Mouse (Mus musculus) stomach, embryonic 16.5 days (tissue): Measurements from ENCODE around the gene Bmx. TPM values are rescaled to one million over a fixed set of nuclear protein-coding genes. Genes with fewer than 3 reads are reported as not detected.

Source experiments
- ATAC-seq: fragments of 200-750 bp; cut with Nextera tagmentation; 2 replicates; pipeline ENCODE4 v1.8.0; 2017; ENCODE audit warnings: moderate number of reproducible peaks, moderate TSS enrichment; ENCODE audit not compliant: insufficient read depth, low FRiP score
- H3K27ac ChIP-seq: fragments of 300-500 bp; sonication (generic); 2 replicates; pipeline ENCODE4 v1.5.1; 2014; ENCODE audit warnings: low read length
- H3K27me3 ChIP-seq: fragments of 300-500 bp; sonication (generic); 2 replicates; pipeline ENCODE4 v1.6.1; 2014; ENCODE audit warnings: low read length, control low read depth, mixed read lengths; ENCODE audit not compliant: control insufficient read depth, insufficient read depth
- H3K36me3 ChIP-seq: fragments of 300-500 bp; sonication (generic); 2 replicates; pipeline ENCODE4 v1.6.1; 2014; ENCODE audit warnings: low read length; ENCODE audit not compliant: control insufficient read depth, insufficient read depth
- H3K4me1 ChIP-seq: fragments of 300-500 bp; sonication (generic); 2 replicates; pipeline ENCODE4 v1.6.1; 2014; ENCODE audit warnings: low read length, control low read depth, mixed read lengths; ENCODE audit not compliant: control insufficient read depth, insufficient read depth
- H3K4me2 ChIP-seq: fragments of 300-500 bp; sonication (generic); 2 replicates; pipeline ENCODE4 v1.6.1; 2014; ENCODE audit warnings: low read depth, low read length, mixed read lengths
- H3K4me3 ChIP-seq: fragments of 300-500 bp; sonication (generic); replicated peaks from 2 replicates; pipeline ENCODE4 v1.5.1; 2014; ENCODE audit warnings: mild to moderate bottlenecking, low read length
- H3K9ac ChIP-seq: fragments of 300-500 bp; sonication (generic); 2 replicates; pipeline ENCODE4 v1.6.1; 2014; ENCODE audit warnings: low read length
- H3K9me3 ChIP-seq: fragments of 300-500 bp; sonication (generic); replicated peaks from 2 replicates; pipeline ENCODE4 v1.6.1; 2016; ENCODE audit warnings: low read length, control low read depth; ENCODE audit not compliant: control insufficient read depth
- WGBS: fragments of 180-500 bp; shearing (Covaris S2); extraction: QIAGEN DNeasy Blood & Tissue Kit; methylation state at CpG from one replicate; pipeline ENCODE4 v1.1.7; 2014; 5-methylcytosine and 5-hydroxymethylcytosine counted together
- polyA plus RNA-seq: library from polyadenylated mRNA; unstranded; fragments of >200 nt; fragmentation: Nextera tagmentation; extraction: Ambion mirVana; gene quantifications from 2 replicates; pipeline ENCODE4 v1.2.1, GENCODE M21; 2015

The Bmx gene
- polyA plus RNA-seq, 1 experiment from 2014 or later, result 0.89 TPM

GRCm38 (mm10) chrX:164189880-164190279, 68.1 kb downstream of the Bmx start:
- no peaks in the 10 kb centered on the region for H3K9me3 ChIP-seq
- H3K27ac ChIP-seq, result no peak overlapping the region
- no peaks in the 10 kb centered on the region for H3K4me1 ChIP-seq
- no peak overlapping the region for H3K9ac ChIP-seq
- no peak overlapping the region for H3K4me3 ChIP-seq
- H3K36me3 ChIP-seq, result no peaks in the 10 kb centered on the region
- H3K27me3 ChIP-seq, result peaks cover 3% of the 10 kb centered on the region; the same call in 1 of the 2 replicates
- H3K4me2 ChIP-seq, result no peak overlapping the region
- no peak for ATAC-seq

GRCm38 (mm10) chrX:164183844-164184243, 74.1 kb downstream of the Bmx start:
- Histone ChIP-seq H3K4me2 (no peak overlapping the region), H3K27ac (no peak overlapping the region), H3K9ac (no peak overlapping the region), H3K9me3 (no peaks in the 10 kb centered on the region), H3K4me1 (no peaks in the 10 kb centered on the region), H3K4me3 (no peak overlapping the region), H3K27me3 (no peaks in the 10 kb centered on the region; the same call in 1 of the 2 replicates), H3K36me3 (no peaks in the 10 kb centered on the region)
- WGBS, result 29% methylated on average over 3 of the region's 3 CpGs
- no peak for ATAC-seq

GRCm38 (mm10) chrX:164179746-164180145, 78.2 kb downstream of the Bmx start:
- ATAC-seq, result no peak
- Histone ChIP-seq H3K27me3 (no peaks in the 10 kb centered on the region; the same call in none of the 2 replicates), H3K4me2 (no peak overlapping the region), H3K4me3 (no peak overlapping the region), H3K27ac (no peak overlapping the region), H3K4me1 (no peaks in the 10 kb centered on the region), H3K36me3 (no peaks in the 10 kb centered on the region), H3K9ac (no peak overlapping the region), H3K9me3 (no peaks in the 10 kb centered on the region)
- WGBS, result 13% methylated on average over 3 of the region's 3 CpGs

- Histone ChIP-seq H3K9ac (no peak overlapping the region), H3K27me3 (peaks cover 4% of the 10 kb centered on the region), H3K27ac (no peak overlapping the region), H3K4me1 (no peaks in the 10 kb centered on the region), H3K9me3 (no peaks in the 10 kb centered on the region), H3K4me3 (no peak overlapping the region), H3K4me2 (no peak overlapping the region), H3K36me3 (no peaks in the 10 kb centered on the region)
- 74% methylated on average over 2 of the region's 2 CpGs for WGBS
- ATAC-seq, result no peak
Observed at GRCm38 (mm10) chrX:164178856-164179255, 79.1 kb downstream of the Bmx start.

GRCm38 (mm10) chrX:164175780-164176179, 82.2 kb downstream of the Bmx start:
- 69% methylated on average over 2 of the region's 2 CpGs for WGBS

GRCm38 (mm10) chrX:164175311-164175710, 82.7 kb downstream of the Bmx start:
- WGBS, result 94% methylated on average over 1 of the region's 1 CpGs
- H3K27me3 ChIP-seq, result peaks cover 4% of the 10 kb centered on the region
- no peak for ATAC-seq
- no peak overlapping the region for H3K27ac ChIP-seq
- H3K4me1 ChIP-seq, result no peaks in the 10 kb centered on the region
- no peak overlapping the region for H3K4me2 ChIP-seq
- H3K9me3 ChIP-seq, result no peaks in the 10 kb centered on the region
- no peak overlapping the region for H3K9ac ChIP-seq
- no peak overlapping the region for H3K4me3 ChIP-seq
- no peaks in the 10 kb centered on the region for H3K36me3 ChIP-seq

More at GRCm38 (mm10) chrX:164175780-164176179, 82.2 kb downstream of the Bmx start:
- ATAC-seq, result no peak
- Histone ChIP-seq H3K9me3 (no peaks in the 10 kb centered on the region), H3K4me1 (no peaks in the 10 kb centered on the region), H3K27me3 (peaks cover 4% of the 10 kb centered on the region), H3K4me3 (no peak overlapping the region), H3K9ac (no peak overlapping the region), H3K27ac (no peak overlapping the region), H3K36me3 (no peaks in the 10 kb centered on the region), H3K4me2 (no peak overlapping the region)

- no peaks in the 10 kb centered on the region for H3K36me3 ChIP-seq
- no peak overlapping the region for H3K9ac ChIP-seq
- no peaks in the 10 kb centered on the region for H3K9me3 ChIP-seq
- no peak overlapping the region for H3K27ac ChIP-seq
- 76% methylated on average over 4 of the region's 4 CpGs for WGBS
- no peak overlapping the region for H3K4me2 ChIP-seq
- peaks cover 4% of the 10 kb centered on the region for H3K27me3 ChIP-seq
- no peaks in the 10 kb centered on the region for H3K4me1 ChIP-seq
- ATAC-seq, result no peak
- no peak overlapping the region for H3K4me3 ChIP-seq
Observed at GRCm38 (mm10) chrX:164173880-164174279, 84.1 kb downstream of the Bmx start.

- H3K27me3 ChIP-seq, result peaks cover 4% of the 10 kb centered on the region
Observed at GRCm38 (mm10) chrX:164171034-164171433, 87.0 kb downstream of the Bmx start.

GRCm38 (mm10) chrX:164164681-164165080, 93.3 kb downstream of the Bmx start:
- H3K9ac ChIP-seq, result no peak overlapping the region
- no peak overlapping the region for H3K27ac ChIP-seq
- WGBS, result 85% methylated on average over 1 of the region's 1 CpGs
- H3K27me3 ChIP-seq, result no peaks in the 10 kb centered on the region; the same call in 1 of the 2 replicates
- no peak overlapping the region for H3K4me2 ChIP-seq
- H3K36me3 ChIP-seq, result no peaks in the 10 kb centered on the region
- no peak for ATAC-seq
- H3K4me3 ChIP-seq, result no peak overlapping the region
- no peaks in the 10 kb centered on the region for H3K9me3 ChIP-seq
- H3K4me1 ChIP-seq, result no peaks in the 10 kb centered on the region

More at GRCm38 (mm10) chrX:164171034-164171433, 87.0 kb downstream of the Bmx start:
- WGBS, result 62% methylated on average over 2 of the region's 2 CpGs
- H3K4me2 ChIP-seq, result no peak overlapping the region
- no peaks in the 10 kb centered on the region for H3K4me1 ChIP-seq
- no peak overlapping the region for H3K9ac ChIP-seq
- H3K27ac ChIP-seq, result no peak overlapping the region
- H3K36me3 ChIP-seq, result no peaks in the 10 kb centered on the region
- no peaks in the 10 kb centered on the region for H3K9me3 ChIP-seq
- H3K4me3 ChIP-seq, result no peak overlapping the region
- no peak for ATAC-seq

GRCm38 (mm10) chrX:164154594-164154993, 103.4 kb downstream of the Bmx start:
- Histone ChIP-seq H3K4me1 (no peaks in the 10 kb centered on the region), H3K27me3 (no peaks in the 10 kb centered on the region), H3K36me3 (no peaks in the 10 kb centered on the region), H3K4me3 (no peak overlapping the region), H3K27ac (no peak overlapping the region), H3K9ac (no peak overlapping the region), H3K4me2 (no peak overlapping the region), H3K9me3 (no peaks in the 10 kb centered on the region)
- 80% methylated on average over 5 of the region's 5 CpGs for WGBS
- no peak for ATAC-seq
